Mouse (Mus musculus) thymus, postnatal 25 days (tissue): ENCODE data around the gene Cdh23.
A peak's percentile ranks its signal among the peaks of the same experiment; 100 is the strongest.

ENCODE experiments used
- DNase-seq: peaks from one replicate; pipeline ENCODE4 v3.0.0; 2022

The Cdh23 gene

GRCm38 (mm10) chr10:60456662-60457397, 239.5 kb downstream of the Cdh23 start:
- DNase-seq, result no peak

GRCm38 (mm10) chr10:60455193-60455592, 241.1 kb downstream of the Cdh23 start:
- DNase-seq, result no peak

DNA sequence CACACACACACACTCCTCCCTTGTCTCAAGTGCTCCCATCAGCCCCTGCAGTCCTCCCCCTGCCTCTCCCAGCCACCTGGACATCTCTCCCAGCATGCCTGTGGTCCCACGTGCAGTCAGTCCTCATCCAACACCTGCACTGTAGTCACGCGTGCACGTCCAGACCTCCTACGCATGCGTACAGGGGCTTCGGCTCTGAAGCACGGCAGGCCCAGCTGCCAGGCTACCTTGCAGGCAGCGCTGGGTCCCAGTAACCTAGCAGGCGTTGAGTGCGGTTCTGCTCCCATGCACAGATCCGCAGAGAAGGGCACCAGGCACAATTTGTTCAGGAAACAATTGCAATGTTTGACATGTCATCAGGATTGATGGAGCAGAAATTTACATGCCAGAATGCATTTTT, 249.1 kb downstream of the Cdh23 start:
- DNase-seq, result no peak

- no peak for DNase-seq
Measured at GRCm38 (mm10) chr10:60445031-60445593, 251.2 kb downstream of the Cdh23 start.

DNA sequence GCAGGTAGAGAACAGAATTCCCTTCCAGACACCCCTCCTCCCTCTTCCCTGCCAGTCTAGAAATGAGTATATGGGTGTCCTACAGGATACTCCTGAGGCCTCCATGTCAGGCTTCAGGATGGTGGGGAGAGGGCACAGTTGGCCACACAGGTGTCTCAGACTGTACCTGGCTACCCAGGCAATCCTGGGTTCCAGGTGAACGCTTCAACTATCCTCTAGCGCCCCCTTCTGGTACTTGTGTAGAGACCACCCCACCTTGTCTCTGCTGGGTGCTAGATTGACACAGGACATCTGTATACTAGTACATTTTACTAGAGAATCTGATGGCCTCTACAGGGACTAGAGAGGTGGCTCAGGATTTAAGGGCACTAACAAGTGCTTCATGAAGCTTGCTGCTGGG, 253.2 kb downstream of the Cdh23 start:
- DNase-seq, result peak; percentile 15

DNA sequence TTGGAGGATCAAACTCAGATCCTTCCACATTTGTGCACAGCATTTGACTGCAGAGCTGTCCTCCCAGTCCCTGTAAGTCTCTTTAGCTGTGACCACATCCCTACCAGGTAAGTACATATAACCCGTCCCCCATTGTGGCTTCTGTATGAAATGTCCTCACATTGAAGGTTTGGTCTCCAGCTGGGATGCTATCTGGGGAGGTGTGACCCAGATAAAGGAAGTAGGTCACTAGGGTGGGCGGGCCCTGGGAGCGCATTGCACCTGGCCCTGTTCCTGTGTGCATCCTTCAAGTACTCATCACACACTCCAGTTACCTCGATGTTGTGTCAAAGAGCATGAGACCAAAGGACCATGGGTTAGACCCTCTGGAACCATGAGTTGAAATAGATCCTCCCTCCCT, 254.0 kb downstream of the Cdh23 start:
- DNase-seq, result peak; percentile 10

DNA sequence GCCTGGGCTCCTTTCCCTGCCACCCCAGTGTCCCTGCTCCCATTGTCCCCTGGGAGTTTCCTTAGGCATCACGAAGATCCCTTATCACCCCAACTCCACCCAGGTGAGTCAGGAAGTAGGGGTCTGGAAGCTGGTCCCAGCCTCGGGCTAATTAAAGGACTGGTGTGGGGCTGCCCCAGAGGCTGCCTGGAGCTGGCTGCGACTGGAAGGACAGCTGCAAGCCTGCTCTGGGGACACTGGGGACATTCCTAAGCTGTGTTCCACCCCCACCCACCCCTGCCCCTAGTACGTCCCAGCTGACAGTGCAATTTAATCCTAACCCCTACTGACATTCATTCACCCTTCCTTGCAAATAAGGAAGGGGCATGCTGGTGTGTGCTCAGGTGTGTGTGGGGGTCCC, 263.6 kb downstream of the Cdh23 start:
- no peak for DNase-seq

DNA sequence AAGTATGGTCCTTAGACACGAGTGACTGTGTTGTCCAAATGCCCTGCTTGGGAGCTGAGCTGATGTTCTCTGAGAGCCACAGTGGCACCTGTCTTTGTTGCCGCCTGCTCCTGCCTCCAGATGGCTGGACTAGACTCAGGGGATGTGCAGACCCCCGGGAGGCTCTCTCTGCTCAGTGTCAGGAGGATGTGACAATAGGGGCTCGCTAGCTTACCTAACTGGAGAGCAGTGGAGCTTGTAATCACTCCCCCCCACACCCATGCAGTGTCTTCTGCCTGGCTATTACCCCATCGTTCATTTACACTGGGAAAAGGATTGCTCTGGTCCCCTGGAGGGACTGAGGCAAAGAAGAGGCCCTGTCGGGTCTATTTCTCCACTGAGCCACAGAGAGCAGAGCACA, 265.7 kb downstream of the Cdh23 start:
- no peak for DNase-seq

DNA sequence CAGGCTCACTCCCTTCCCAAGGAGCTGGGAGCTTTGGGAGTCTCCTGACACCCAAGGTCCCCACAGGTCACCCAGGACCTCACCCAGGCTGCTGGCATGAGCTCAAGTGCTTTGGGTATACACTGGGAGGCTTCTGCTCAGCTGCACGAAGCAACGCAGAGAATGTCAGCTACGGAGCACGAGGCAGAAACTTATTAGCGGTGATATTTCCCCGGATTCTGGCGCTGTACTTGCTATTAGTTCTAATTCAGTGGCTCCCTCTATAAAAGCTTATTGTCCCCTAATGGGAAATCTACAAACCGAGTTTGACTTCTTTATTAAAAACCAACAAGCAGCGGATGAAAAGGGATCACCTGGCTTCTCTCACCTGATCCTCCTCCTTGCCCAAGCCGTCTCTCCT, 266.3 kb downstream of the Cdh23 start:
- DNase-seq, result no peak

DNA sequence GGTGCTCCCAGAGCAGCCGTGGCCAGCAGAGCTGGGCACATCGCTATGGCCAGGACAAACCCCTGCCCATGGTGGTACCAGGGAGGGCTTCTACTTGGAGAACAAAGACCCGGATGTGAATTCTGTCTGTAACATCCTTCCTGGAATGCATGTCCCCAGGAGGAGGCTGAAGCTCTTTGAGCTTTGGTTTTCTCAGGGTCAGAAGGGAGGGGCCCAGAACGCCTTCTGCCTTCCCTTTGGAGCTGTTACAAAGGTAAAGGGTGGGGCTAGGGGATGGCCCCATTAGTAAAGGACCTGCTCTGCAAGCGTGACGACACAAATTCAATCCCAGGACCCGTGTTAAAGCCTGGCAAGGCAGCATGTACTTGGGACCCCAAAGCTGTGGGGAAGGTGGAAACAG, 273.5 kb downstream of the Cdh23 start:
- no peak for DNase-seq

- peak; percentile 22 for DNase-seq
Measured at GRCm38 (mm10) chr10:60419624-60420023, 276.7 kb downstream of the Cdh23 start.

DNA sequence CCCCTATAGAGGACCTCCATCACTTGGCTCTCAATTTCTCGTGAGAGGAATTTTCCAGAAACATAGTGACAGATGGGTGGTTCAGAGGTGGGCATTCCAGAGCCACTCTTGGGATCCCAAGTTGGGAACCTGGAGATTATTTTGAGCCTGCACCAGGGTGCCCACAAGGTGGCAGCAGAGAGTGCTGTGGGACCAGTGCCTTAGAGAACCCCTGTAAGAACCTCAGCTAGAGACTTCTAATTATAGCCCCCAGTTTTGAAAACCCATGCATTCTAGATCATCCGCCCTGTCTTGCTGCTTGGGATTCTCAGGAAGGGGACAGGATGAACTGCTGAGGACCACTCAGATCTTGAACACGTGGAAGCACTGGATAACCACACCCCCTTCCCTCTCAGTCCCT, 278.2 kb downstream of the Cdh23 start:
- peak; percentile 71 for DNase-seq

- no peak for DNase-seq
Measured at GRCm38 (mm10) chr10:60417041-60417440, 279.2 kb downstream of the Cdh23 start.

DNA sequence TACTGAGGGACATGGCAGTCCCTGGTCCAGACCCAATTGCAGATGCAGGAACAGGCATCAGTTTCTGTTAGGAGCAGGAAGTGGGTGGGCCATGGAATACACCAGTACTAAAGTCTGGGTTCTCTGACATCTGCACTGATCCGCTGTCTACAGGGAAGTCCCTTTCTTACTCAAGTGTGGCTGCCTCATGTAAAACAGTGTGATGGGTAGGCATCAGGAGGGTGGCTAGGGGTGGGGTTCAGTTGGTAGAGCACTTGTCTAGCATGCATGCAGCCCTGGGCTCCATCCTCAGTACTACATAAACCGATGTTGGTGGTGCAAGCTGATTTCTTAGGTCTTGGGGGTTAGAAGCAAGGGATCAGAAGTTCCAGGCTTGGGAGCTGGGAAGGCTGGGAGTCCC, 282.5 kb downstream of the Cdh23 start:
- no peak for DNase-seq

DNA sequence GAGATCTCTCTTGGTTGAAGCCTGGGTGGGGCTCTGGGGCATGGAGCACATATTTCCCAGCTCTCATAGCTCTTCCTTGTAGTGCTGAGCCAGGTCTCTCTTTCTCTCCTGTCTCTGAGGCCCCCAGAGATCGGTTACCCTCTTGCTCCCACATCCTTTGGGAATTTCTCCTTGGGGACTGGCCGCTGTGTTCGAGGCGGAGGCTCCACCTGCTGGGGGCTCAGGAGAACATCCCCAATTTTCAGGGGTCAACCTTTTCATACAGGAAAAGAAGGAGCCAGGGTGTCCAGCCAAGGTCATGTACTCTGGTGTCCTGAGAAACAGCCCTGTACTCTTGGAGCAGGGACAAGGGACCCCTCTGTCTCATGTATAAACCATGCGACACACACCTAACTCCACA, 284.5 kb downstream of the Cdh23 start:
- DNase-seq, result no peak

- peak; percentile 80 for DNase-seq
Measured at GRCm38 (mm10) chr10:60407831-60408230, 288.5 kb downstream of the Cdh23 start.

GRCm38 (mm10) chr10:60405460-60406177, 290.7 kb downstream of the Cdh23 start:
- no peak for DNase-seq

GRCm38 (mm10) chr10:60400507-60401295, 295.6 kb downstream of the Cdh23 start:
- no peak for DNase-seq

GRCm38 (mm10) chr10:60399449-60399848, 296.8 kb downstream of the Cdh23 start, which contains the start of gene Gm17455:
TSS of gene Gm17455 (plus strand) at chr10:60399726.
- DNase-seq, result no peak

- DNase-seq, result peak; percentile 23
Measured at GRCm38 (mm10) chr10:60398051-60398814, 298.1 kb downstream of the Cdh23 start.

DNA sequence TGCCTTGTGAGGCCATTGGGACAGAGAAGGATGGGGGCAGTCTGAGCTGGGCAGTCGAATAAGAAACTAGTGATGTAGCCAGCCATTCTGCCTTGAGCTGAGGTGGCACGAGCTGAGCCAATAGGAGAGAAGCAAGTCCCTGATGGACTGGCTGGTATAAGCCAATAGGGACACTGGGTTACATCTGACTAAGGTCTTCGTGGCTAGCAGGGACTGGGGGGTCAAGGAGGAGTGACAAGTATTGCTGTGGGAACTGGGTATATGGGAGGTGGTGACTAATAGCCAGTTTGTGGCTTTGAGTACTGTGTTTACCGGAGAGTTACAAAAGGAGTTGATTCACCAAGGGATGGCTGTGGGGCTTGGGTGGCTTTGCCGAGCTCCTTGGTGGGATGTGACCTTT, 300.7 kb downstream of the Cdh23 start:
- DNase-seq, result no peak

DNA sequence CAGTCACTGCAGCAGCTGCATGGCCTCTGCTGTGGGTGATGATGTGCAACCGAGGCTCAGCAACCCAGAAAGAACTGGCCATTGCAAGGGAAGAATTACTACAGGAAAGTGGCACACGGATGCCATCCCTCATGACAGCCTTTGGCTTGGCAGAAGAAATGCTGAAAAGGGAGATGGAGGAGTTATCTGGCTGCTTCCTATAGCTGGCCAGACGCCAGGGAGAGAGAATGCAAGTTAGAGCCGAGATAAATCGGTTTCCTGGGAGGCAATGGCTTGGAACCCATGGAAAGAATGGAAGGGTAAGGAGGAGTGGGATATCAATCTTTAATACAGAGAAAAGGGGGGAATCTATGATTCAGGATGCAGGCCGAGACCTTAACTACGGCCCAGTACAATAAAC, 301.4 kb downstream of the Cdh23 start:
- DNase-seq, result no peak

GRCm38 (mm10) chr10:60391661-60392060, 304.6 kb downstream of the Cdh23 start:
- no peak for DNase-seq
